Mouse (Mus musculus) heart, embryonic 11.5 days (tissue): ENCODE data around the gene Olfr49. TPM values are rescaled to one million over a fixed set of nuclear protein-coding genes. Genes with fewer than 3 reads are reported as not detected.

Source experiments
- ATAC-seq: fragments of 200-750 bp; cut with Nextera tagmentation; replicated peaks from 2 replicates; pipeline ENCODE4 v1.8.0; 2017; ENCODE audit warnings: moderate library complexity; ENCODE audit not compliant: insufficient number of reproducible peaks, low FRiP score, low TSS enrichment
- H3K27ac ChIP-seq: fragments of 300-500 bp; sonication (generic); 2 replicates; pipeline ENCODE4 v1.5.1; 2014; ENCODE audit warnings: mild to moderate bottlenecking, low read depth, low read length
- H3K27me3 ChIP-seq: fragments of 300-500 bp; sonication (generic); 2 replicates; pipeline ENCODE4 v1.6.1; 2014; ENCODE audit warnings: mild to moderate bottlenecking, low read length, mixed read lengths; ENCODE audit not compliant: control insufficient read depth, insufficient read depth
- H3K36me3 ChIP-seq: fragments of 300-500 bp; sonication (generic); 2 replicates; pipeline ENCODE4 v1.6.1; 2014; ENCODE audit warnings: mild to moderate bottlenecking, low read length, moderate library complexity, mixed read lengths; ENCODE audit not compliant: control insufficient read depth, insufficient read depth
- H3K4me1 ChIP-seq: fragments of 300-500 bp; sonication (generic); 2 replicates; pipeline ENCODE4 v1.6.1; 2014; ENCODE audit warnings: low read length; ENCODE audit not compliant: control insufficient read depth, insufficient read depth
- H3K4me2 ChIP-seq: fragments of 300-500 bp; sonication (generic); 2 replicates; pipeline ENCODE4 v1.6.1; 2014; ENCODE audit warnings: mild to moderate bottlenecking, moderate library complexity
- H3K4me3 ChIP-seq: fragments of 300-500 bp; sonication (generic); 2 replicates; pipeline ENCODE4 v1.5.1; 2014; ENCODE audit warnings: low read depth, low read length
- H3K9ac ChIP-seq: fragments of 300-500 bp; sonication (generic); 2 replicates; pipeline ENCODE4 v1.6.1; 2014; ENCODE audit warnings: mild to moderate bottlenecking, low read depth, low read length, moderate library complexity
- H3K9me3 ChIP-seq: fragments of 300-500 bp; sonication (generic); replicated peaks from 2 replicates; pipeline ENCODE4 v1.6.1; 2016; ENCODE audit warnings: low read length; ENCODE audit not compliant: control insufficient read depth
- WGBS: fragments of 180-500 bp; shearing (Covaris S2); extraction: QIAGEN DNeasy Blood & Tissue Kit; methylation state at CpG from one replicate; pipeline ENCODE4 v1.1.7; 2014; ENCODE audit not compliant: insufficient replicate concordance; 5-methylcytosine and 5-hydroxymethylcytosine counted together
- polyA plus RNA-seq: library from polyadenylated mRNA; unstranded; fragments of >200 nt; fragmentation: Nextera tagmentation; extraction: Ambion mirVana; gene quantifications from 2 replicates; pipeline ENCODE4 v1.2.1, GENCODE M21; 2014

The Olfr49 gene
- polyA plus RNA-seq, 1 experiment from 2014 or later = not detected

- Histone ChIP-seq H3K4me3 (peak overlapping the region; percentile 76), H3K9ac (peak overlapping the region; percentile 82), H3K27ac (peak overlapping the region; percentile 78), H3K4me2 (peak overlapping the region; percentile 87), H3K36me3 (peaks cover 6% of the 10 kb centered on the region), H3K27me3 (no peaks in the 10 kb centered on the region), H3K9me3 (no peaks in the 10 kb centered on the region), H3K4me1 (peaks cover 26% of the 10 kb centered on the region)
- under 1% methylated on average over 35 of the region's 35 CpGs for WGBS
- peak; percentile 95 for ATAC-seq
Measured at GRCm38 (mm10) chr14:54259003-54259721, 25.6 kb downstream of the Olfr49 start.

- Histone ChIP-seq H3K4me1 (peaks cover 25% of the 10 kb centered on the region), H3K9me3 (no peaks in the 10 kb centered on the region), H3K27ac (no peak overlapping the region), H3K36me3 (peaks cover 6% of the 10 kb centered on the region), H3K4me2 (peak overlapping the region; percentile 87), H3K9ac (no peak overlapping the region), H3K4me3 (no peak overlapping the region), H3K27me3 (no peaks in the 10 kb centered on the region)
- no peak for ATAC-seq
- 53% methylated on average over 7 of the region's 7 CpGs for WGBS
Measured at GRCm38 (mm10) chr14:54258131-54258670, 26.5 kb downstream of the Olfr49 start.

GRCm38 (mm10) chr14:54254670-54255202 lies 30.0 kb downstream of the Olfr49 start:
- H3K4me2 ChIP-seq = peak overlapping the region; percentile 71
- peak overlapping the region; percentile 69 for H3K4me3 ChIP-seq
- WGBS = 53% methylated on average over 12 of the region's 12 CpGs
- no peak for ATAC-seq
- H3K9me3 ChIP-seq = no peaks in the 10 kb centered on the region
- H3K9ac ChIP-seq = peak overlapping the region; percentile 77
- H3K27ac ChIP-seq = peak overlapping the region; percentile 83
- H3K27me3 ChIP-seq = no peaks in the 10 kb centered on the region
- peaks cover 30% of the 10 kb centered on the region for H3K4me1 ChIP-seq
- no peaks in the 10 kb centered on the region for H3K36me3 ChIP-seq

GRCm38 (mm10) chr14:54253741-54254291 lies 30.9 kb downstream of the Olfr49 start, which contains the start of the genes Dad1 and Abhd4:
TSS of gene Dad1 (minus strand) at chr14:54254104.
TSS of gene Abhd4 (plus strand) at chr14:54254188.
- H3K4me1 ChIP-seq = peaks cover 31% of the 10 kb centered on the region
- H3K27ac ChIP-seq = peak within 1 kb of the TSS; percentile 83
- peak within 1 kb of the TSS; percentile 69 for H3K4me3 ChIP-seq
- under 1% methylated on average over 39 of the region's 39 CpGs for WGBS
- H3K27me3 ChIP-seq = no peaks in the 10 kb centered on the region
- H3K9me3 ChIP-seq = no peaks in the 10 kb centered on the region
- peak within 1 kb of the TSS; percentile 82 for H3K9ac ChIP-seq
- no peaks in the 10 kb centered on the region for H3K36me3 ChIP-seq
- ATAC-seq = peak; percentile 96
- H3K4me2 ChIP-seq = peak within 1 kb of the TSS; percentile 71

- Histone ChIP-seq H3K27me3 (no peaks in the 10 kb centered on the region), H3K9me3 (no peaks in the 10 kb centered on the region), H3K4me3 (no peak overlapping the region), H3K36me3 (no peaks in the 10 kb centered on the region), H3K27ac (no peak overlapping the region), H3K9ac (no peak overlapping the region), H3K4me2 (no peak overlapping the region), H3K4me1 (peaks cover 26% of the 10 kb centered on the region)
- ATAC-seq = no peak
- WGBS = 54% methylated on average over 4 of the region's 4 CpGs
Measured at GRCm38 (mm10) chr14:54250122-54250521, 34.6 kb downstream of the Olfr49 start.

GRCm38 (mm10) chr14:54249326-54249725 lies 35.4 kb downstream of the Olfr49 start:
- Histone ChIP-seq H3K27ac (no peak overlapping the region), H3K27me3 (no peaks in the 10 kb centered on the region), H3K9me3 (no peaks in the 10 kb centered on the region), H3K4me2 (no peak overlapping the region), H3K36me3 (no peaks in the 10 kb centered on the region), H3K9ac (no peak overlapping the region), H3K4me1 (peaks cover 20% of the 10 kb centered on the region), H3K4me3 (no peak overlapping the region)
- WGBS = 68% methylated on average over 9 of the region's 9 CpGs
- ATAC-seq = no peak

GRCm38 (mm10) chr14:54246232-54246631 lies 38.5 kb downstream of the Olfr49 start:
- Histone ChIP-seq H3K27ac (no peak overlapping the region), H3K27me3 (no peaks in the 10 kb centered on the region), H3K36me3 (peaks cover 16% of the 10 kb centered on the region), H3K4me2 (no peak overlapping the region), H3K4me1 (peaks cover 18% of the 10 kb centered on the region), H3K4me3 (no peak overlapping the region), H3K9me3 (no peaks in the 10 kb centered on the region), H3K9ac (no peak overlapping the region)
- ATAC-seq = no peak
- WGBS = 76% methylated on average over 3 of the region's 3 CpGs

GRCm38 (mm10) chr14:54244183-54244582 lies 40.6 kb downstream of the Olfr49 start:
- no peak for ATAC-seq
- Histone ChIP-seq H3K4me2 (no peak overlapping the region), H3K36me3 (peaks cover 18% of the 10 kb centered on the region), H3K9me3 (no peaks in the 10 kb centered on the region), H3K27ac (no peak overlapping the region), H3K9ac (no peak overlapping the region), H3K27me3 (no peaks in the 10 kb centered on the region), H3K4me1 (peaks cover 5% of the 10 kb centered on the region; the same call in 1 of the 2 replicates), H3K4me3 (no peak overlapping the region)
- WGBS = 68% methylated on average over 3 of the region's 3 CpGs
